Mouse (Mus musculus): ENCODE measurements around the gene Pirb.
"Not testable (repeated sequence)": the region's sequence is repeated elsewhere in the genome, so short reads cannot be mapped to it uniquely, and the experiment has no call there.

Pirb gene

DNA sequence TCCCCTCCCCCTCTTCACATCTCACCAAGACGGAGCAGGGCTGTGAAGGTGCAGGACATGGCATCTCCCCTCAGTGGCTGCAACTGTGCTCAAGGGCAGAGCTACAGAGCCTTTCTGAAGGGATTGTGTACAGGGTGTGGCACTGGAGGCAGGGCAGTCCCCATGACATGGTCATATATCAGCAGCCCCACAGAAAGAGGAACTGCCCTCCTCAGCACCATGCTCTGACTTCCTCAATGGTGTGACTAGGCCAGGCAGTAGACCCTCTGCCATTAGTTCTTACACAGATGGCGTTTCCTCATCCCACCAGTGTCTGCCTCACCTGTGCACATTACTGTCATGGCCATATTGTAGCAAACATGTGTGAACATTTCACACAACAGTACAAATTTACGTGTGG lies at the start of gene Pirb:
Gene Pirb, minus strand, starts transcription at position 124 of the 400 bp plus-strand sequence.
- DNase-seq (ENCODE audit: low spot score in 2 of 2) = not testable (repeated sequence)

DNA sequence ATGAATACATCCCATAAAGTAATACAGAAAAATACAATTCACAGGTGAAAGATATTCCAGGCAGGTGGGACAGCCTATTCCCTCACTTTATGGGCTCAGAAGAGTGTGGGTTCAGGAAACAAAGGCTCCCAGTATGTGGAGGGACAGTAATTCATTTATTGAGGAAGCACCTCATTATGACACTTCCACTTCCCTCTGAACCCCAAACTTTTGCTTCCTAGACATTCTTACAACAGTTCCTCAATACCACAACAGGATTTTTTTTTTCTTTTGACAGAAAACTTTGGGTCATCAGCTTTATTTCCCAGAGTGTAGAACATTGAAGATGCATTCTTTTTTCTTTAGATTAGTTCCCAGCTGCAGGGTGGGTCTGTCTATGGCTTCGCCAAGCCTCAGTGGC lies 12.5 kb upstream of the Pirb start:
- DNase-seq (ENCODE audit: low spot score in 2 of 2) = not testable (repeated sequence)

DNA sequence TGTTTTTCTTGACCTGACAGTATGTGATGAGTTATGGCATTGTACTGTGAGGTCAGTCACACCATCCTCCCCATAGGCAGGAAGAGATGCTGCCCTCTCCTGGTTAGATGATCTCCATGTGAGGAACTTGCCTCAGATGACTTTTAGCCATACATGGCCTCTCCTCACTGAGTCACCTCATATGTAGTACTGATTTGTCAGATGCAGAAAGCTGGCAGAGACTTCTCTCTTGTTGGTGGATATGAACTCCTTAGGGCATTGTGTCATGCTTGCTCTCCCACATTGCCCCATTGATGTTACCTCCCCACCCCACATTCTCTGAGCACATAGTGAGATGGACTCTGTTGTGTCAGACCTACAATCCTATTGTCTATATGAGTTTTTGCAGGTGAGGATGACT lies 5.3 kb upstream of the Pirb start:
- not testable (repeated sequence) for DNase-seq (ENCODE audit: low spot score in 2 of 2)

DNA sequence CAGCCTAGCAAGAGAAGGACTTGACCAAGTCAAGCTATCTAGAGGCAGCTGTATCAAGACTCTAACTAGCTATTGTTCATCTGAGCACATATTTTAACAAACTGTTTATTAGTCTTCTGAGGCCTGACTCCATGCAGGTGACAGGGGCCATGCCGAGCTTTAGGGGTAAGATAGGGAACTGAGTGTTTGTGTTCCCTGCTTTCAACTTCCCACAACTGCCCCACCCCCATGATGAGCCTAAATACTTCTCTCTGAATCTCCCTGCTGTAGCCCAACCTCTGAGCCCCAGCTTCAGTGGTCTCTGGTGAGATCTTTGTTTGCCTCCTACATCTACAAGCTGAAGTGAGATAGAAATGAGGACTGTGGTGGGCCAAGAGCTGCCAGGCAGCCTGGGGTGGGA lies 4.9 kb downstream of the Pirb start:
- DNase-seq (ENCODE audit: low spot score in 2 of 2) = no peak

DNA sequence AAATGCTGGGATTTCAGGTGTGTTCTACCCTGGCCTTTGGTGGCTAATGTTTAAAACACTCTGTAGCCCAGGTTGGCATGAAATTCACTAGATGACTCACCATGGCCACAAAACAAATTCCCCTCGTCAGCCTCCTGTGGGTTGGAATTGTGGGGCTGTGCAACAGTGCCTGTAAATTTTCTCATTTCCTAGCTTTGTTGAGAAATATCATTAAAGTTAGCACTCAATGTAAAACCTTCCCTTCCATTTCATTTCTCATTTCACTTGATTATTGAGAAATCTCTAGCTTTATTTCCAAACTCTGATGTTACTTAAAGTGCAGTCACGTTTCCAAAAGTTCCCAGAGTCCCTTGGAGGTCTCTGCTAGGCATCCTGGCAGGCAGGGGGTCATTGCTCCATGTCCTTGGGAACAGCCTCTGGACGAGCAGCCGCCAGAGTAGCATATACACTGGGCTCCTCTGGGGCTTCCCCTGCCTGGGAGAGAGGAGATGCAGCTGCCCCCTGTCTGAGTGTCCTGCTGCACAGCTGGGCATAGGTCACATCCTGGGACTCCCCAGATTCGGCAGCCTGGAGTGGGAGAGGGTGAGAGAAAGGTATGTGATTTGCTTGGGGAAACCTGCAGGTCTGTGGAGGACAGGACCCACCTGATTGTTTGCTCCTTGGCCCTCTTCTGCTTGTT lies 7.8 kb downstream of the Pirb start:
- no peak for DNase-seq (ENCODE audit: low spot score in 2 of 2)

DNA sequence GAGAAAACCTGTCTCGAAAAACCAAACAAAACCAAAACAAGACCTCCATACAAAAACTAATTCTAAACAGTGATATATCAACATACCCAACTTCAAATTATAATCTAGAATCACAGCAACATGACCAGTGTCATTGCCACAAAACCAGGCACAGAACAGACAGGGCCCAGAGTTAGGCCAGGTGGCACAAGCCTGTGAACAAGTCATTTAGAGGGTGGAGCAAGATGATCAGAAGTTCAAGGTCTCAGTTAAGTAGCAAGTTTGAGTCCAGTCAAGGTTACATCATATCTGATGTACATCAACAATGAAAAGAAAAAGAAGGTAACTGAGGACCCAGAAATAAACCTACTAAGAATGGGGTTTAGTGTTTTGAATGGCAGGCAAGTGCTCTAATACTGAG lies 11.2 kb downstream of the Pirb start:
- no peak for DNase-seq (ENCODE audit: low spot score in 2 of 2)

DNA sequence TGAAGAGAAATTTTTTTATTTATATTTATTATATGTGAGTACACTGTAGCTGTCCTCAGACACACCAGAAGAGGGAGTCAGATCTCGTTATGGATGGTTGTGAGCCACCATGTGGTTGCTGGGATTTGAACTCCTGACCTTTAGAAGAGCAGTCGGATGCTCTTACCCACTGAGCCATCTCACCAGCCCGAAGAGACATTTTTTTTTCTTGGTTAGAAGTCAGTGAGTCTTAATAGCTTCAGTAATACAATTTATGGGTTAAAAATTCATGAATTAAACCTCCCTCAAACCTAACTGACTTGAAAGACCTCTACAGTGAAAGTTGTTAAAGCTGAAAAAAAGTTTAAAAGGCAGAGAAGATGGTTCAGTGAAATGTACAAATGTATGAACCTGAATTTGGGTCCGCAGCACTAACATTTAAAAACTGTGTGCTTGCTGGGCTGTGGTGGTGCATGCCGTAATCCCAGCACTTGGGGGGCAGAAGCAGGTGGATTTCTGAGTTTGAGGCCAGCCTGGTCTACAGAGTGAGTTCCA lies 11.7 kb downstream of the Pirb start:
- DNase-seq (ENCODE audit: low spot score in 2 of 2) = not testable (repeated sequence)

DNA sequence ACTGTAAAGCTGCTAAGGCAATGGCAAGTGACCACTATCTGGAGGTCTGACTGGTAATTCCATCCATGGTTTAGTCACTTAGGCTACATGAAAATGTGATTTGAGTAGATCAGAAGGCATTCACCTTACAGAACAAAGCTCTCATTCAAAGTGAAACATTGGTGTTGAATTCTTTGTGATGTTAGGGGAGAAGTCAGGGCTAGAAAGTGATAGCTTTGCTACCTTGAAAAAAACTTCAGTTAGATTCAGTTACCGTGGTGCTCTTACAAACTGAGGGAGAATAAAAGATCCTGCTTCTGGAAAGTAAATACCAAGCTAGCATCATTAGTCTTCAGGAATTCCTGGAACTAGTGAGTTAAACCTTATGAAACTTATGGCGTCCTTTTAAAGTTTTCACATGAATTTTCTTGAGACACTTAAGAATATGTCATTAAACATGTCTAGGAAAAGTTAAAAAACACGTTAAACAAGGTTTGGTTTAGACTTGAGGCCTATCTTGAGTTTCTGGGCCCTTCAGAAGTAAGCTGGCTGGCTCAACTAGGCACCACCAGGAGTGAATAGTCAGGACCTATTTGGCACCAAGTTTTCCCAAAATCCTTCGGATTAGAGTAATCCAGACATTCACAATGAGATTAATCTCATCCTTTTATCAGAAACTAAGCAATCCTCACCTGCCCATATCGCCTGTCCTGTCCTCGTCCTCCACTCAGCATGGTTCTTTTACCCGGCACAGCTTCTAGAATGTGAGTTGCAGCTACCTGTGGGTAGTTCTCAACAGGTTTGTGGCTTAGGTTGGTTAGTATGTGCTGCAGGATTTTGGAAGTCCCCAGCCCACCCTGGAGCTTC lies 12.4 kb downstream of the Pirb start:
- DNase-seq (ENCODE audit: low spot score in 2 of 2) = no peak

DNA sequence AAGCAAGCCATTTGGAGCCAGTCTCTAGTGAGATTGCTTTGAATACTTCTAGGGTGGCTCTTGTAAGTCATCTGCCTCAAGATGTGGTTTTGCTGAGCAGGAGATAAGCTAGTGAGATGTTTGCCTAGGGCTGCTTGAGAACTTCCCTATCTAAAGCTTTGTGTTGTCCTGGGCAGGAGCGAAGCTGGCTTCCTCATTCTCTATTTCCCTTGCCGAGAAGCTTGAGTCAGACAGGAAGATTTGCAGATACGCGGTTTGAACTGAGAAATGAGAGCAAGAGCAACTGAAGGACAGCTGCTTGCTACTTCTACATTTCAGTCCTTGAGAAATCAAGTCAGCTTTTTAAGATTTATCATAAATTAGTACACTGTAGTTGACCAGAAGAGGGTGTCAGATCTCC lies 13.2 kb downstream of the Pirb start:
- DNase-seq (ENCODE audit: low spot score in 2 of 2) = peak; percentile 34 to 55

DNA sequence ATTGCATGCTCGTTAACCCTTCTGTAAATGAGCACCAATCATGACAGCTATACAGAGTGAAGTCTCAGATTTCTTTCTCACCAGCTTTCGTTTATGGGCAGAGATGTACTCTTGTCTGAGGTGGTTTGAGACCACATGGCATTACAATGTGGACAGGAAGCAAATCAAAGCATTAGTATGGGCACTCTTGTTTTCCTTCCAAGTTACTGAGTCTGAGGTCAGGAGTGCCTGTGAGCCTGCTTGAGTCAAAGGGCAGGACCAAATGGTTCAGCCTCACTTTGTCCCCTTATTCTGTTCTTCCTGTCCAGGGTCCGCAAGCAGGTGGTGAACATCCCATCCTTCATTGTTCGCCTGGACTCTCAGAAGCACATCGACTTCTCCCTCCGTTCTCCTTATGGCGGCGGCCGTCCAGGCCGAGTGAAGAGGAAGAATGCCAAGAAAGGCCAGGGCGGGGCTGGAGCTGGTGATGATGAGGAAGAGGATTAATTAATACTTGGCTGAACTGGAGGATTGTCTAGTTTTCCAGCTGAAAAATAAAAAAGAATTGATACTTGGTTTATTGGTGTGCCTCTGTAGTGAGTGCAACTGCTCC lies 13.8 kb downstream of the Pirb start:
- peak in 1 of 2 experiments; percentile 15 for DNase-seq (ENCODE audit: low spot score in 2 of 2)

DNA sequence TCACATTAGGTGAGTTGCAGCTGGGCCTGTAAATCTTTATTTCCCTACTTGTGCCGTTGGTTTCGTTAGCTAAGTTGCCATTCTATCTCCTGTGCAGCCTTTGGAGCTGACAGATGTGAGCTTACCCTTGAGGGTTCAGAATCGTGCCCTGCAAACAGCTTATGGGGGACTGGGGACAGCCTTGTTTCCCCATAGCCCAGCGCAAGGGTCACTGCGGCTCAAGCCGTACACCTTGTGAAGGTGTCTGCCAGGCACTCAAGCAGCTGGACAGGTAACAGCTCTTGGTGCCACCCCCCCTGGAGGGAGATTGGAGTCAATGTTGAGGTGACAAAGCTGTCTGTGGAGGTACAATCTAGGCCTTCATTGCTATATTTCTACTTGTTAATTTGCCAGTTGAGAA lies 14.3 kb downstream of the Pirb start:
- no peak for DNase-seq (ENCODE audit: low spot score in 2 of 2)

DNA sequence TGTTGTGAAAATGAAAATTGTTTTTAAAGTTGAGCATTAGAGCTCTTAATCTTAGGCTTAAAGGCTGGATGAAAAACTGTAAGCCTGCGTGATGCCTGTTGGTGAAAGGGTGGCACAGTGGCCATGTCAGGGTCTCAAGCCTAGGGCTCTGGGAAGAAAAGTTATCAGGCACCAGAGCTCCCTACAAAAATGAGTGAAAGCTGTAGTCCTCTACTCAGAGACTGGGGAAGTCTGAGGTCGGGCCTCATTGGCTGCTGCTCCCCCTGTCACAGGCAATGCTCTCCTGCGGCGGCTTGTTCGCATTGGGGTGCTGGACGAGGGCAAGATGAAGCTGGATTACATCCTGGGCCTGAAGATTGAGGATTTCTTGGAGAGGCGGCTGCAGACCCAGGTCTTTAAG lies 14.7 kb downstream of the Pirb start:
- DNase-seq (ENCODE audit: low spot score in 2 of 2) = not testable (repeated sequence)

DNA sequence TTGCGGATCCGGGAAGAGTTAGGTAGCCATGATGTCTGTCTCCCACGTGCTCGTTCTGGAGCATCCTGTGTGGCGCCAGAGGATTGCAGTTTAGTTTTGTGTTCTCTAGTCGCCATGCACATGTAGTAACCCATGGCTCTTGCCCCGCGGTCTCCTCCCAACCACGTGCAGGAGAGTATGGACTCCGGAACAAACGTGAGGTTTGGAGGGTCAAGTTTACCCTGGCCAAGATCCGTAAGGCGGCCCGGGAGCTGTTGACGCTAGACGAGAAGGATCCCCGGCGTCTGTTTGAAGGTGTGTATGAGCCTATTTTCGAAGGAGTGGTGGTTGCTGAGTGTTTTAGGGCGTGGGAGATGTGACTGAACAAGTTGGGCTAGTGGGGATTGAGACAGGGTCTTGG lies 15.7 kb downstream of the Pirb start:
- no peak for DNase-seq (ENCODE audit: low spot score in 2 of 2)

DNA sequence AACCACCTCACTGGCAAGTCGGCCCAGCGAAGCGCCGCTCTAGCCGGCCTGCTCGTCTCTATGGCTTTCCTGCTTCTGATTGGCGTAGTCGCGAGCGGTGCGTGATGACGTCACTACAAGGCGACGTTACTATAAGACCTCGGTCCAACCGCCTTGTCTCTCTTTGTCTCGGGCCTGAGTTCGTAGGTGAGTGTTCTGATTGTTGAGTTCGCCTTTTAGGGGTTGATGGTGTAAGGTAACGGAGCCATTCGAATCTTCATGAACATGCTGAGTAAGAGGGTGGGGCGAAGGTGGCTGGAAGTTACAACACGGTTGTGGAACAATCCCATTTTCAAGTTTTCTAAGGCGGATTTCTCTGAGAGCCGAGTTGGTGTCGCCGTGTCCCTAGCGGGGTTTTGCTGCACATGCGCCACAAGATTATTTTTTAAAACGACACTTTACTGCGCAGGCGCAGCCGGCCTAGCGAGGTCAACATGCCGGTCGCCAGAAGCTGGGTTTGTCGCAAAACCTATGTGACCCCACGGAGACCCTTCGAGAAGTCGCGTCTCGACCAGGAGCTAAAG lies 16.2 kb downstream of the Pirb start, which contains the start of gene Rps9:
Gene Rps9, plus strand, starts transcription at position 115 of the 563 bp plus-strand sequence.
- peak; percentile 96 for DNase-seq (ENCODE audit: low spot score in 2 of 2)

DNA sequence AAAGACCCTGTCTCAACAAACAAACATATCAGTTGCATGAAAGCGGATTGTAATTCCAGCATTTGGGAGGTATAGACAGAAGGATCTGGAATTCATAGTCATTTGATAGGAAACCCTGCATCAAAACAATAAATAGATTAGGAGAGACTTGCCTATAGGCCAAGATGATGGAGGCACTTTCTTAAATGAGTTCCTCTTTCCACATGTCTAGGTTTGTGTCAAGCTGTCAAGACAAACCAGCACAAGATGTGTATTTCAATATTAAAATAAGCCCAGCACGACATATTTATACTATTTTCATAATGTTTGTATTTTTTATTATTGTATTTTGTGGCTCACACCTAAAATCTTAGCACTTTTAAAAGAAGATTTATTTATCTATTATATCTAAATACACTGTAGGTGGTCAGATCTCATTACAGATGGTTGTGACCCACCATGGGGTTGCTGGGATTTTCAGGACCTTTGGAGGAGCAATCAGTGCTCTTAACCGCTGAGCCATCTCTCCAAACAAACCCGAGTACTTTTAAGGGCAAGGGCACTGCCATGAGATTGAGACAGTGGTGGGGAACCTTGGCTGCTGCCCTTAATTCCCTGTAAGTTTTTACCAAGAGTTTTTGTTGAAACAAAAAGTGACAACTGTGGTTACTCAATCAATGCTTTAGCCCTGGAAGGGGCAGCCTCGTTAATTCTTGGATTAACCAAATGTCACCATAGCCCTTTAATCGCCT lies 16.9 kb downstream of the Pirb start:
- DNase-seq (ENCODE audit: low spot score in 2 of 2) = no peak

DNA sequence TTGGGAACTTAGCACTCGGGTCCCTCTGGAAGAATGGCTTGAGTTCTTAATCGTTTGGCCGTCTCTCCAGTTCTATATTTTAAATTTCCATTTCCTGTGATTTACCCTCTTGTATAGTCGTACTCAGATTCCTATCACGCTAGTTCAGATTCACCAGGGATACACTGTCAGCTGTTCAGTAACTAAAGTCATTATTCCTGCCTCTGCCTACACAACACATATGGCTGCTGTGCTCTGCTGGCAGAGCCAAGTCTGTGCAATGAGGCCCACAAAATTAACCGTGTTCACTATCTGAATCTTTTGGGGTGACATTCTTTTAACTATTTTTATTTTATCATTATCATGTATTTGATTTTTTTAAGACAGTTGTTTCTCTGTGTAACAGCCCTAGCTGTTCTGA lies 21.7 kb downstream of the Pirb start:
- DNase-seq (ENCODE audit: low spot score in 2 of 2) = no peak

DNA sequence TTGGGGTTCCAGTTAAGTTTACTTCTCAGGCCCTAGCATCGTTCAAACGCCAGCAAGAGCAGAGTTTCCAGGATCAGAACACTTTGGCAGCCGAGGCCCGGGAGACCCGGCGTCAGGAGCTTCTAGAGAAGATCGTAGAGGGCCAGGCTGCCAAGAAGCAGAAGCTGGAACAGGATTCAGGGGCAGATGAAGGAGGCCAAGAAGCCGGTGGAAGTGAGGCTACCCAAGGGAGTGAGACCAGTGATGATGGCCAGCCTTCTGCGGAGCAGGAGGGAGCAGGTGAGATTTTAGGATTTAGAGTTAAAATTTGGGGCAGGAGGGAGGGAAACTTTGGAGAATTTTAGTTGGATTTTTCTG lies 25.3 kb downstream of the Pirb start:
- peak in 1 of 2 experiments; percentile 39 for DNase-seq (ENCODE audit: low spot score in 2 of 2)

DNA sequence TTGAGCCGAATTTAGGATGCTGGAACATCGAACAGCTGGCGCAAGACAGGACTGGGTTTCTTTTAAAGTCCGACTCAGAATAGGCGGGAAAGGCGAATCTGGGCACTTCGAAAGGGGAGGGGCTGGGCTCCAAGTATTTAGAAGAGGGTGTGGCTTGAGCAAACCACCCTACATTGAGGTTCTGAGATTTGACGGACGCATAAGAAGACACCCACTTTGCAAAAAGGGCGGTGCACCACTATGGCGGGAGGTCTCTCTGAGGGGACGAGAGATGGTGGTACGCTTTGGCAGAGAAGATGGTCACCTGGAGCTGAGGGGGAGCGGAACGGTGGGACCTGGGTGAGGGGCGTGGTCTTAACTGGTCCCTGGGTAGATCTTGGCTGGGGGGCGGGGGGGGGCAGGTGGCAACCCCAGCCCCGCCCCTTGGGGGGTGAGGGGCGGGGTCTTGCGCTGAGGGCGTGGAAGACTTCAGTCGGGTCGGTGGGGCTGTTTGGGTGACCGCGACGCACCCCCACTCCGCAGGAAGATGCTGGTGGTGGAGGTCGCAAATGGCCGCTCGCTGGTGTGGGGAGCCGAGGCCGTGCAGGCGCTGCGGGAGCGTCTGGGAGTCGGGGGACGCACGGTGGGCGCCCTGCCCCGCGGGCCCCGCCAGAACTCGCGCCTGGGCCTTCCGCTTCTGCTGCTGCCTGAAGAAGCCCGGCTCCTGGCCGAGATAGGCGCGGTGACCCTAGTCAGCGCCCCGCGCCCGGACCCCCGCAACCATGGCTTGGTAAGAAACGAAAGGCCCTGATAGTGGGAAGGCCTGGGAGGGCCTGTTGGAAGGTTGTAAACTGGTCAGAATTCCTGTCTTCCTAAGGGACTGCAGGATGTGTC lies 25.9 kb downstream of the Pirb start:
- DNase-seq (ENCODE audit: low spot score in 2 of 2) = peak; percentile 77 to 78

DNA sequence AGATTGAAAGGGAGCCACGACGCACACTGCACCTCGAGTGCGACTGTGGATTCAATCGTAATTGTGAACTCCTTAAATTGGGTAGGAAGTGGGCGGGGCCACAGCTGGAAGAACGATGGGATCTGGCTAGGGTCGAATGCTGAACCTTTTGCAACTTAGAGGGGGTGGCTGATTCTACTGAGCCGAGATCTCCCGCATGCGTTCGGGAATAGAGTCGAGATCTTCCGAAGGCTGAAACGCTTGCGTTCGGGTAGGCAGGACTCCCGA lies 26.4 kb downstream of the Pirb start:
- DNase-seq (ENCODE audit: low spot score in 2 of 2) = no peak

DNA sequence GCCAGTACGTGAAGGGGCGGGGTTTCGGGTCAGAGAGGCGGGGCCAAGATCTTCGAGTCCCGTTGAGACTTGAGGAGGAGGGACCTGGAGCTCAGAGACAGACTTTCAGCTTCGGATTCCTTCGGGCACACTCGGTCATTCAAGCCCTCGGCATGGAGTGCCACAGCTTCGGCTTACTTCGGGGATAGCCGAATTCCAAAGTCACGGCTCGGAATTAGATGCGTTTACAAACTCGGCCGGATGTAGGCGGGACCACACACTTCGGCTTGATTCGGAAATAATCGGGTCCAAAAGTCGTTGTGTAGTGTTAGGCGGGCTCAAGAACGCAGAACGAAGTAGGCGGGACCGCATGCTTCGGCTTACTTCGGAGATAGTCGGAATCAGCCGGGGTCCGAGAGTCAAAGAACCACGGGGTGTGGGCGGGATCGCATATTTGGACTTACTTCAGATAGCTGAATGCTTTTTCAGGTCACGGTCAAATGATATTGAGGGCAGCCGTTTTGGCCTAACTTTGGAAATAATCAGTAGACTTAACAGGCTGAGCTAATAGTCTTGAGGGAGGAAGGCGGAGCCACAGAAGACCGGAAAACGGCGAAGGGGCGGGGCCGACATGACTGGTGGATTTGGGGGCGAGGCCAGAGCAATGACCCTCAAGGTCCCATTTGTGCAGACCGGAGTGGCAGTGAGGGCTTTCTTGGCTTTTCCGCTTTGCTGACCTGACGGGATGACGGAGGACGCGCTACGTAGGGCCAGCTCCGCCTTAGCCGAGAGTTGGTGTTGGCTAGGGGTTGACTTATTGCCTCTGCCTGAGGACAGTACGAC lies 27.0 kb downstream of the Pirb start, which contains the start of gene Mboat7:
Gene Mboat7, minus strand, starts transcription at position 537 of the 822 bp plus-strand sequence.
- DNase-seq (ENCODE audit: low spot score in 2 of 2) = peak; percentile 96 to 98
